8 mouse cellular contexts compared by ENCODE assay signal in the genomic region with DNA sequence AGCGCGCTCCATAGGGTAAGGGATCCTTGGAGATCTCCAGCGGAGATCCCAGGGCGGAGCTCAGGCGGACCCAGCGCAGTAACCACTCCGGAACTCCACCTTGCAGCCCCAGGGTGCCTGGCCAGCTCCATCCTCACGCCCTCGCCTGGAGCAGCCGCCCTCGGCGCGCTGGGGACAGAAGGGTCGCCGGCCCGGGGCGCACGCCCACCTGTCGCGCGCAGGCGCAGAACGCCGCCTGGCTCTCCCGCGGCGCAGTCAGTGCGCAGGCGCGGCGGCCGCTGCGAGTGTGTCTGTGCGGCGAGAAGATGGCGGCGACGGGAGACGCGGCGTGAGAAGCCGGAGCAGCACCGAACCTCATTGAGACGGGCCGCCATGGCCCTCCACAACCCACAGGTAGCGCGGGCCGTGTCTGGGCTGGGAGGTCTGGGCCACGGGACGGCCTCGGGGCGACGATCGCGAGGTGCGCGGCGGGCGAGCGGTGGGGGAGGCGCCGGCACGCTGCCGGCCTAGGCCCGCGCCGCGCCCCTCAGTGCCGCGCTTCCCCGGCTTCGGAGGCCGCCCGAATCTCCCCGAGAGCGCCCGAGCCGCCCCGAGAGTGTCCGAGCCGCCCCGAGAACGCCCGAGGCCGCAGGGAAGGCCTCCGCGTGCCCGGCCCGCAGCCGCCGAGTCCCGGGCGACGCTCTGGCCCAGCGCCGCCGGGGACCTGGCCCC. TPM values are rescaled to one million over a fixed set of nuclear protein-coding genes. Genes with fewer than 3 reads are reported as not detected.
DNase-seq lines count a peak whose midpoint lies in the region; ATAC-seq and TF ChIP-seq lines count a peak whose summit lies in the region.

A gene (plus strand): TSS at position 295 of the 711 bp plus-strand sequence.

- TF ChIP-seq CTCF in E14TG2a.4 (conservative IDR thresholded peaks at IDR 0.05; ENCODE audit: low read length): no peak
- TF ChIP-seq CTCF in liver, embryonic 14.5 days (IDR thresholded peaks at IDR 0.05; ENCODE audit: low read depth): no peak

- peak within 1 kb of the TSS; percentile 82 for H3K4me2 ChIP-seq in forebrain, embryonic 12.5 days
- peak within 1 kb of the TSS; percentile 82 for H3K4me2 ChIP-seq in heart, embryonic 16.5 days (ENCODE audit: low read depth, low read length)
- H3K4me2 ChIP-seq in liver, embryonic 14.5 days (ENCODE audit: low read depth): peak within 1 kb of the TSS; percentile 96
- H3K4me2 ChIP-seq in stomach, embryonic 15.5 days: peak within 1 kb of the TSS; percentile 97

- WGBS in forebrain, embryonic 12.5 days: under 1% methylated on average over 94 of the region's 97 CpGs
- under 1% methylated on average over 90 of the region's 97 CpGs for WGBS in heart, embryonic 16.5 days
- under 1% methylated on average over 84 of the region's 97 CpGs for WGBS in liver, embryonic 14.5 days (ENCODE audit: insufficient replicate concordance)
- under 1% methylated on average over 95 of the region's 97 CpGs for WGBS in stomach, embryonic 15.5 days

- no peaks in the 10 kb centered on the region for H3K9me3 ChIP-seq in E14TG2a.4 (ENCODE audit: low read length)
- H3K9me3 ChIP-seq in forebrain, embryonic 12.5 days: no peaks in the 10 kb centered on the region
- no peaks in the 10 kb centered on the region for H3K9me3 ChIP-seq in heart, embryonic 16.5 days (replicated peaks; ENCODE audit: control insufficient read depth, low read length)
- H3K9me3 ChIP-seq in liver, embryonic 14.5 days (ENCODE audit: control insufficient read depth, low read length): no peaks in the 10 kb centered on the region
- H3K9me3 ChIP-seq in stomach, embryonic 15.5 days: no peaks in the 10 kb centered on the region

- H3K27me3 ChIP-seq in E14TG2a.4 (ENCODE audit: insufficient read depth, low read length): no peaks in the 10 kb centered on the region
- 0 out of 2 replicates have a peak, but pooled peaks cover 4% of the 10 kb centered on the region for H3K27me3 ChIP-seq in forebrain, embryonic 12.5 days
- no peaks in the 10 kb centered on the region for H3K27me3 ChIP-seq in heart, embryonic 16.5 days (ENCODE audit: control insufficient read depth, insufficient read depth, low read length)
- H3K27me3 ChIP-seq in liver, embryonic 14.5 days (ENCODE audit: control insufficient read depth, insufficient read depth, low read length): no peaks in the 10 kb centered on the region
- H3K27me3 ChIP-seq in stomach, embryonic 15.5 days (replicated peaks): no peaks in the 10 kb centered on the region

- H3K4me1 ChIP-seq in E14TG2a.4 (replicated peaks; ENCODE audit: low read depth, low read length): peaks cover 75% of the 10 kb centered on the region
- H3K4me1 ChIP-seq in forebrain, embryonic 12.5 days: peaks cover 36% of the 10 kb centered on the region
- H3K4me1 ChIP-seq in heart, embryonic 16.5 days (ENCODE audit: control insufficient read depth, insufficient read depth, low read length): peaks cover 37% of the 10 kb centered on the region
- peaks cover 39 to 50% of the 10 kb centered on the region in 2 experiments for H3K4me1 ChIP-seq in liver, embryonic 14.5 days (replicated peaks; ENCODE audit: control insufficient read depth in 2 of 2, insufficient read depth in 2 of 2, low read length in 1 of 2)
- H3K4me1 ChIP-seq in stomach, embryonic 15.5 days: peaks cover 33% of the 10 kb centered on the region

- H3K4me3 ChIP-seq in E14TG2a.4 (replicated peaks; ENCODE audit: low read length): peak within 1 kb of the TSS; percentile 96
- H3K4me3 ChIP-seq in forebrain, embryonic 12.5 days (replicated peaks): peak within 1 kb of the TSS; percentile 85
- H3K4me3 ChIP-seq in heart, embryonic 16.5 days (ENCODE audit: low read length): peak within 1 kb of the TSS; percentile 80
- H3K4me3 ChIP-seq in liver, embryonic 14.5 days (ENCODE audit: insufficient read depth in 1 of 2, low read depth in 2 of 2, low read length in 2 of 2): peak within 1 kb of the TSS; percentile 80 to 92
- H3K4me3 ChIP-seq in stomach, embryonic 15.5 days (replicated peaks): peak within 1 kb of the TSS; percentile 87

- H3K27ac ChIP-seq in forebrain, embryonic 12.5 days: peak within 1 kb of the TSS; percentile 89
- peak within 1 kb of the TSS; percentile 87 for H3K27ac ChIP-seq in heart, embryonic 16.5 days (ENCODE audit: low read length)
- peak within 1 kb of the TSS; percentile 92 for H3K27ac ChIP-seq in liver, embryonic 14.5 days
- H3K27ac ChIP-seq in stomach, embryonic 15.5 days: peak within 1 kb of the TSS; percentile 96

- ATAC-seq in forebrain, embryonic 12.5 days (ENCODE audit: low FRiP score): peak; percentile 94
- ATAC-seq in heart, embryonic 16.5 days (replicated peaks; ENCODE audit: extremely low read depth, insufficient read depth, low FRiP score): peak; percentile 94
- peak; percentile 89 for ATAC-seq in liver, embryonic 14.5 days (ENCODE audit: insufficient read depth)
- ATAC-seq in stomach, embryonic 15.5 days (ENCODE audit: insufficient read depth, low FRiP score, low read depth): peak; percentile 94

- peak; percentile 84 for DNase-seq in c-Kit-positive CD71-positive TER-119-positive erythroid progenitor cells, embryonic 14.5 days (ENCODE audit: low spot score)
- DNase-seq in kidney, postnatal 36 days: peak; percentile 90 to 94
- DNase-seq in liver, embryonic 14.5 days (ENCODE audit: low read depth in 3 of 3, low spot score in 3 of 3): peak; percentile 74 to 80 (median 74)
- peak; percentile 93 for DNase-seq in neural tube, embryonic 10.5 days (ENCODE audit: extremely low spot score, low spot score)

- no peak for TF ChIP-seq EP300 in liver, embryonic 14.5 days (IDR thresholded peaks at IDR 0.05; ENCODE audit: low read depth)

- peak within 1 kb of the TSS; percentile 94 for H3K9ac ChIP-seq in forebrain, embryonic 12.5 days
- H3K9ac ChIP-seq in heart, embryonic 16.5 days (ENCODE audit: low read length): peak within 1 kb of the TSS; percentile 88
- peak within 1 kb of the TSS; percentile 97 for H3K9ac ChIP-seq in liver, embryonic 14.5 days (replicated peaks)
- peak within 1 kb of the TSS; percentile 88 for H3K9ac ChIP-seq in stomach, embryonic 15.5 days

- peaks cover 23% of the 10 kb centered on the region for H3K36me3 ChIP-seq in E14TG2a.4 (ENCODE audit: insufficient read depth, low read length)
- no peaks in the 10 kb centered on the region for H3K36me3 ChIP-seq in forebrain, embryonic 12.5 days (replicated peaks)
- no peaks in the 10 kb centered on the region for H3K36me3 ChIP-seq in heart, embryonic 16.5 days (ENCODE audit: control insufficient read depth, insufficient read depth)
- no peaks in the 10 kb centered on the region for H3K36me3 ChIP-seq in liver, embryonic 14.5 days (replicated peaks; ENCODE audit: control insufficient read depth, insufficient read depth, low read depth)
- H3K36me3 ChIP-seq in stomach, embryonic 15.5 days: no peaks in the 10 kb centered on the region

RNA-seq across cellular contexts. Expression of the gene that starts here (rescaled TPM):
- polyA plus RNA-seq in forebrain, embryonic 12.5 days (2016; fragmentation: Nextera tagmentation; extraction: Ambion mirVana): 5.6 TPM in 1 of 2 replicates, not detected in the other
- 4.5 and 7.6 TPM in 2 replicates for polyA plus RNA-seq in heart, embryonic 16.5 days (2015; fragmentation: Nextera tagmentation; extraction: Ambion mirVana)
- 8.5 and 9.7 TPM in 2 replicates for polyA plus RNA-seq in liver, embryonic 14.5 days (2012; rRNA removed)
- polyA plus RNA-seq in liver, embryonic 14.5 days (2014; fragmentation: Nextera tagmentation; extraction: Ambion mirVana): not detected in 2 replicates
- polyA plus RNA-seq in stomach, embryonic 15.5 days (2015; fragmentation: Nextera tagmentation; extraction: Ambion mirVana): not detected in 2 replicates

Comparison
In these comparisons a context has a peak if more than half of its experiments do, and no peak if none do; other contexts are left out.
1. Peak in every context shown above with its lines: DNase-seq, ATAC-seq, H3K4me3 ChIP-seq and H3K27ac ChIP-seq.
2. Peak in ATAC-seq, H3K4me3 ChIP-seq, H3K27ac ChIP-seq, H3K9ac ChIP-seq and H3K4me2 ChIP-seq in stomach, embryonic 15.5 days; RNA of the gene not detected or under 1 TPM.